Comparison of ENCODE assay signal across 8 mouse cellular contexts in the genomic region with DNA sequence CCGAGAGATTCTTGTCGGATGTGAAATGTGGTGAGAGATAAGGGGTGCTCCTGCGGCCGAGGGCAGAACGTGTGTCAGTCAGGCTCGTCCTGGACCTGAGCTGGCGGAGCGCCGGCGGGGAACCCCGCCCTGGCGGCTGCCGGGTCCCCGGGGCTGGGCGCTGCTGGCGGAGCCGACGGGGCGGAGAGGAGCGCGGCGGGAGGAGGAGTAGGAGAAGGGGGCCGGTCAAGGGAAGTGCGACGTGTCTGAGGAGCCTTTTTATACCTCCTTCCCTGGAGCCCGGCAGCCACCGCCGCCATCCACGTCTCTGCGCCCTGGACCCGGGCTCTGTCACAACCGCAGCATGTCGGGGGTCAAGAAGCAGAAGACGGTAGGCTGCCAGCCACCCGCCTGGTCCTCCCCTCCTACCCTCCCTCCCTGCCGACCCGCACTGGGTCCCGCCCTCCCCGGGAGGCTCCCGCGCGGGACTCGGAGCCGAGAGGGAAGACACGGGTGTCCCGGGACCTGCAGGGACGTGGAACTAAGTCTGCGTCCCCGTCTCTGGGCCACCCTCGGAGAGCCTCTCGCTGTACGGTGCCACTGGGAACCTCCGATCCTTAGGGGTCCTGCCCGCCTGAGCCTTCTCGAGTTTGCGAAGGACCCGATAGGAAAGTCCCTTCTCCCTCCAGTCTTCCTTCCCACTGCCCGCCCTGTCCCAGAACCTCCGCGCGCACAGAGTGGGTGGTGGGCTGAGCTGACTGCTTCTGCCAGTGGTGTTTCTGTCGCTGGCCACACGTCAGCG. TPM values are rescaled to one million over a fixed set of nuclear protein-coding genes. Genes with fewer than 3 reads are reported as not detected.
DNase-seq lines count a peak whose midpoint lies in the region; ATAC-seq and TF ChIP-seq lines count a peak whose summit lies in the region.

A gene (plus strand): TSS at position 285 of the 781 bp plus-strand sequence.

- no peaks in the 10 kb centered on the region for H3K36me3 ChIP-seq in heart, embryonic 12.5 days
- H3K36me3 ChIP-seq in kidney, embryonic 14.5 days (ENCODE audit: control insufficient read depth, insufficient read depth, low read length), result no peaks in the 10 kb centered on the region
- H3K36me3 ChIP-seq in neural tube, embryonic 11.5 days (ENCODE audit: control insufficient read depth, insufficient read depth, low read length), result no peaks in the 10 kb centered on the region

- H3K4me1 ChIP-seq in embryonic fibroblast, embryonic 13.5 days (ENCODE audit: control insufficient read depth, insufficient read depth, low read length), result no peaks in the 10 kb centered on the region; the same call in 1 of the 2 replicates
- no peaks in the 10 kb centered on the region for H3K4me1 ChIP-seq in heart, embryonic 12.5 days (replicated peaks)
- H3K4me1 ChIP-seq in kidney, embryonic 14.5 days (ENCODE audit: control insufficient read depth, insufficient read depth, low read length), result peaks cover 2% of the 10 kb centered on the region
- H3K4me1 ChIP-seq in neural tube, embryonic 11.5 days (ENCODE audit: control insufficient read depth, insufficient read depth, low read length), result no peaks in the 10 kb centered on the region

- peak within 1 kb of the TSS; percentile 75 for H3K4me3 ChIP-seq in embryonic fibroblast, embryonic 13.5 days (ENCODE audit: insufficient read depth, low read length)
- H3K4me3 ChIP-seq in heart, embryonic 12.5 days, result peak within 1 kb of the TSS; percentile 70
- H3K4me3 ChIP-seq in kidney, embryonic 14.5 days (ENCODE audit: low read length), result peak within 1 kb of the TSS; percentile 55
- H3K4me3 ChIP-seq in neural tube, embryonic 11.5 days (ENCODE audit: low read depth, low read length), result peak within 1 kb of the TSS; percentile 37

- peaks cover 10% of the 10 kb centered on the region for H3K27me3 ChIP-seq in heart, embryonic 12.5 days (replicated peaks)
- H3K27me3 ChIP-seq in kidney, embryonic 14.5 days (ENCODE audit: control insufficient read depth, insufficient read depth, low read length), result peaks cover 9% of the 10 kb centered on the region
- peaks cover 14% of the 10 kb centered on the region for H3K27me3 ChIP-seq in neural tube, embryonic 11.5 days (ENCODE audit: control insufficient read depth, insufficient read depth, low read length)

- ATAC-seq in heart, embryonic 12.5 days (ENCODE audit: insufficient number of reproducible peaks, low FRiP score), result peak; percentile 77
- peak; percentile 87 for ATAC-seq in kidney, embryonic 14.5 days (ENCODE audit: low FRiP score, low TSS enrichment)
- peak; percentile 77 for ATAC-seq in neural tube, embryonic 11.5 days (ENCODE audit: insufficient read depth, low FRiP score, low TSS enrichment)

- TF ChIP-seq POLR2A in embryonic fibroblast, embryonic 13.5 days (IDR thresholded peaks at IDR 0.05; ENCODE audit: low read depth, low read length), result peak; percentile 70

- DNase-seq in 3134 (ENCODE audit: extremely low read depth, insufficient read length, low spot score), result peak; percentile 11
- DNase-seq in T-cell, adult 2 months (ENCODE audit: low spot score), result peak; percentile 37
- DNase-seq in lung, adult 18-20 months, result peak; percentile 73 to 74
- peak; percentile 53 for DNase-seq in neural tube, embryonic 11.5 days (ENCODE audit: low spot score)
- peak; percentile 73 for DNase-seq in testis, postnatal 10 days (ENCODE audit: low spot score)

- H3K4me2 ChIP-seq in heart, embryonic 12.5 days, result peak within 1 kb of the TSS; percentile 82
- H3K4me2 ChIP-seq in kidney, embryonic 14.5 days (replicated peaks; ENCODE audit: low read depth, low read length), result peak within 1 kb of the TSS; percentile 90
- peak within 1 kb of the TSS; percentile 69 for H3K4me2 ChIP-seq in neural tube, embryonic 11.5 days (ENCODE audit: low read depth)

- H3K9ac ChIP-seq in heart, embryonic 12.5 days, result peak within 1 kb of the TSS; percentile 81
- peak within 1 kb of the TSS; percentile 69 for H3K9ac ChIP-seq in kidney, embryonic 14.5 days (ENCODE audit: low read depth, low read length)
- peak within 1 kb of the TSS; percentile 33 for H3K9ac ChIP-seq in neural tube, embryonic 11.5 days (ENCODE audit: low read length)

- WGBS in heart, embryonic 12.5 days, result under 1% methylated on average over 55 of the region's 64 CpGs
- WGBS in kidney, embryonic 14.5 days, result under 1% methylated on average over 52 of the region's 64 CpGs
- WGBS in neural tube, embryonic 11.5 days, result under 1% methylated on average over 51 of the region's 64 CpGs

- no peaks in the 10 kb centered on the region for H3K9me3 ChIP-seq in heart, embryonic 12.5 days (replicated peaks)
- H3K9me3 ChIP-seq in kidney, embryonic 14.5 days (ENCODE audit: control insufficient read depth, low read length), result no peaks in the 10 kb centered on the region
- no peaks in the 10 kb centered on the region for H3K9me3 ChIP-seq in neural tube, embryonic 11.5 days (ENCODE audit: control insufficient read depth, low read length)

- H3K27ac ChIP-seq in embryonic fibroblast, embryonic 13.5 days (ENCODE audit: insufficient read depth, low read length), result no peak within 1 kb of the TSS
- H3K27ac ChIP-seq in heart, embryonic 12.5 days (ENCODE audit: poor library complexity, severe bottlenecking), result no peak within 1 kb of the TSS
- no peak within 1 kb of the TSS for H3K27ac ChIP-seq in kidney, embryonic 14.5 days (ENCODE audit: low read depth, low read length)
- no peak within 1 kb of the TSS for H3K27ac ChIP-seq in neural tube, embryonic 11.5 days (ENCODE audit: low read depth, low read length)

- no peak for TF ChIP-seq CTCF in embryonic fibroblast, embryonic 13.5 days (IDR thresholded peaks at IDR 0.05; ENCODE audit: borderline replicate concordance, insufficient read depth, low read length)

RNA-seq across cellular contexts. Expression of the gene that starts here (rescaled TPM):
- polyA plus RNA-seq in embryonic fibroblast, embryonic 13.5 days (2011; ENCODE audit: insufficient read length, low read depth, missing spikeins), result 24.5 and 25.2 TPM in 2 replicates
- polyA plus RNA-seq in heart, embryonic 12.5 days (2016; fragmentation: Nextera tagmentation; extraction: Ambion mirVana), result 27.1 and 27.5 TPM in 2 replicates
- 10.9 and 19.1 TPM in 2 replicates for polyA plus RNA-seq in kidney, embryonic 14.5 days (2014; fragmentation: Nextera tagmentation; extraction: Ambion mirVana)
- 1.6 and 1.9 TPM in 2 replicates for polyA plus RNA-seq in neural tube, embryonic 11.5 days (2014; fragmentation: Nextera tagmentation; extraction: Ambion mirVana)

Comparison
In these comparisons a context has a peak if more than half of its experiments do, and no peak if none do; other contexts are left out.
1. DNase-seq: peak in every context shown above with its lines; median percentile 74 in lung, adult 18-20 months; 73 in testis, postnatal 10 days; 53 in neural tube, embryonic 11.5 days; 37 in T-cell, adult 2 months; 11 in 3134.